Mouse (Mus musculus) megakaryocyte, embryonic 14.5 days (primary cell): Measurements from ENCODE around the gene Tubgcp3.

Experiments
- FLI1 ChIP-seq: IDR thresholded peaks from 2 replicates; pipeline ENCODE4 v1.6.1; 2012; ENCODE audit warnings: low read length, inconsistent platforms, mixed read lengths
- GATA1 ChIP-seq: IDR thresholded peaks from 3 replicates; pipeline ENCODE4 v1.6.1; 2012; ENCODE audit warnings: mixed read lengths, low read length, inconsistent platforms, borderline replicate concordance

GRCm38 (mm10) chr8:12657411-12657810 lies 14.6 kb downstream of the Tubgcp3 start:
- no peak for TF ChIP-seq GATA1
- TF ChIP-seq FLI1, result no peak
